Mouse (Mus musculus): ENCODE results near the gene Adora1. TPM values are rescaled to one million over a fixed set of nuclear protein-coding genes. Genes with fewer than 3 reads are reported as not detected.
A peak's percentile ranks its signal among the peaks of the same experiment; 100 is the strongest.

The Adora1 gene
- polyA plus RNA-seq, 1 experiment from 2014 or later: 20.5 TPM

- H3K4me2 ChIP-seq: no peak overlapping the region
- peaks cover 44% of the 10 kb centered on the region for H3K4me1 ChIP-seq (replicated peaks)
- no peaks in the 10 kb centered on the region for H3K36me3 ChIP-seq
- ATAC-seq (replicated peaks; ENCODE audit: insufficient number of reproducible peaks, insufficient read depth, low FRiP score, low read depth): no peak; the same call in 1 of the 2 replicates
- H3K27me3 ChIP-seq: peaks cover 8% of the 10 kb centered on the region; the same call in 1 of the 2 replicates
- 45% methylated on average over 7 of the region's 7 CpGs for WGBS
- no peak overlapping the region for H3K9ac ChIP-seq
- H3K9me3 ChIP-seq (replicated peaks): no peaks in the 10 kb centered on the region
- no peak overlapping the region for H3K4me3 ChIP-seq
- no peak overlapping the region for H3K27ac ChIP-seq
Measured at GRCm38 (mm10) chr1:134213405-134213804, 21.8 kb downstream of the Adora1 start.

GRCm38 (mm10) chr1:134212351-134212750 lies 22.9 kb downstream of the Adora1 start:
- H3K4me2 ChIP-seq: no peak overlapping the region
- H3K4me3 ChIP-seq: no peak overlapping the region
- H3K9me3 ChIP-seq (replicated peaks): no peaks in the 10 kb centered on the region
- no peaks in the 10 kb centered on the region for H3K36me3 ChIP-seq
- 72% methylated on average over 5 of the region's 6 CpGs for WGBS
- peaks cover 8% of the 10 kb centered on the region; the same call in 1 of the 2 replicates for H3K27me3 ChIP-seq
- no peak overlapping the region for H3K27ac ChIP-seq
- H3K4me1 ChIP-seq (replicated peaks): peaks cover 44% of the 10 kb centered on the region
- H3K9ac ChIP-seq: no peak overlapping the region
- ATAC-seq (replicated peaks; ENCODE audit: insufficient number of reproducible peaks, insufficient read depth, low FRiP score, low read depth): no peak

DNA sequence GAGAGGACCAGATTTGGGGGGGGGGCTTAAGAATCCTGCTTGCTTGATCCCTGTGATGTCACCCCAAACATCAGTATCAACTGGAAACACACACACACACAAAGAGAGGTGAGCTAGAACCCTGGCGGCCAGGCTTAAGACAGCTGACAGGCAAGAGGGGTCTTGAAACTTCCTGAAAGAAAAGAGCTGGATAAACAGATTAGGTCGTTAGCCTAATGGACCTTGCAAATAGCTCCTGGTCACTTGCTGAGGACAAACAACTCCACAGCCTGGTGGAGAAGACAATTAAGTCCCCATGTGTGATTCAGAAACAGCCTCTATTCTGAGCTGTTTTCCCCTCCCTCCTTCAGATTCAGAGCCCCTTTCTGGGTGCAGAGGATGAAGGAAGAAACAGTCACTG lies 23.6 kb downstream of the Adora1 start:
- Histone ChIP-seq H3K9me3 (replicated peaks) (no peaks in the 10 kb centered on the region), H3K27ac (no peak overlapping the region), H3K4me1 (replicated peaks) (peaks cover 38% of the 10 kb centered on the region), H3K36me3 (no peaks in the 10 kb centered on the region), H3K9ac (no peak overlapping the region), H3K4me2 (no peak overlapping the region), H3K4me3 (no peak overlapping the region), H3K27me3 (peaks cover 8% of the 10 kb centered on the region; the same call in 1 of the 2 replicates)
- ATAC-seq (replicated peaks; ENCODE audit: insufficient number of reproducible peaks, insufficient read depth, low FRiP score, low read depth): no peak
- WGBS: 31% methylated on average over 2 of the region's 2 CpGs

DNA sequence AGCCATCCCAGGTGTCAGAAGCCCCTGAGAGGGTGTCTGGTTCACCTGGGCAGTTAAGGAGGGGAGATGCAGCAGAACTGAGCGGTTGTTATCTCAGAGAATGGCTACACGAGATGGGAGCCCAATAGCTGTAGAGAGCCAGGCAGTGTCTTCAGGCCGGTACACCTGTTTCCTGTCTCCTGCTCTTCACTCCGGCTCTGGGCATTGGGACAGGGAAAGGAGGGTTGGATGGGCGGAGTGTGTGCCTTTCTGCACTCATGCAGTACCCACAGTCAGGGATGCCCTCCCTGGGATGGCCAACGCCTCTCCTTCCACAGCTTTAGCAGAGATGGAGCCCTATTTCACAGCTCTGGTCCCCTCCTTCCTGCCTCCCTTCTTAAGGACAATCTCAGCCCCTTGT lies 24.2 kb downstream of the Adora1 start:
- ATAC-seq (replicated peaks; ENCODE audit: insufficient number of reproducible peaks, insufficient read depth, low FRiP score, low read depth): no peak
- no peak overlapping the region for H3K4me3 ChIP-seq
- H3K9me3 ChIP-seq (replicated peaks): no peaks in the 10 kb centered on the region
- peaks cover 42% of the 10 kb centered on the region for H3K4me1 ChIP-seq (replicated peaks)
- H3K4me2 ChIP-seq: no peak overlapping the region
- H3K36me3 ChIP-seq: no peaks in the 10 kb centered on the region
- H3K27ac ChIP-seq: no peak overlapping the region
- no peak overlapping the region for H3K9ac ChIP-seq
- WGBS: 53% methylated on average over 6 of the region's 6 CpGs
- peaks cover 8% of the 10 kb centered on the region; the same call in 1 of the 2 replicates for H3K27me3 ChIP-seq

DNA sequence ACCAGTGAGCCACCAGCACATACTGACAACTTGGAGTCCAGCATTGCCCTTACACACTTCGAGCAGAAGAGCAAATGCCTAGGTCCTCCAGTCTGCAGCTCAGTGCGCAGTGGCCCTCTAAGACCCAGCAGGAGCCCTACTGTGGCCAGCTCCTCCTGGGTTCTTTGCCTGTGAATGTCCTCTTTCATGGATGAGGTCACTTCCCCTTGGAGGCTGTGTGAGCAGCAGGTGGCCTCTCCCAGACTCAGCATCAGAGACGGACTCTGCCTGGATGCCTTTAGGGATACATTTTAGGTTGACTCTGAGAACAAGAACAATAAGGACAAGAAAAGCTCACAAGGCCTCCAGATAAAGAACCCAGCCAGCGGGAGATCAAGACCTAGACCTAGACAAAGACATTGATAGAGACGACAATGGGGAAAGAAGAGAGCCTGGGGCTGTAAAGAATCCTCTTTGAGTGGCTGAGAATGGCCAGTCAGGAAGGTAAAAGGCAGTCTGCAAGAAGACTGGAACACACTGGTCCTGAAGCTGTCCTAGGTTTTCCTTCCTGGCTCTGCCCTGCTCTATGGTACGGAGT lies 25.0 kb downstream of the Adora1 start:
- H3K9me3 ChIP-seq (replicated peaks): no peaks in the 10 kb centered on the region
- peaks cover 8% of the 10 kb centered on the region; the same call in 1 of the 2 replicates for H3K27me3 ChIP-seq
- 71% methylated on average over 6 of the region's 6 CpGs for WGBS
- H3K4me3 ChIP-seq: no peak overlapping the region
- H3K36me3 ChIP-seq: no peaks in the 10 kb centered on the region
- H3K27ac ChIP-seq: no peak overlapping the region
- ATAC-seq (replicated peaks; ENCODE audit: insufficient number of reproducible peaks, insufficient read depth, low FRiP score, low read depth): no peak
- no peak overlapping the region for H3K4me2 ChIP-seq
- no peak overlapping the region for H3K9ac ChIP-seq
- H3K4me1 ChIP-seq (replicated peaks): peaks cover 45% of the 10 kb centered on the region

DNA sequence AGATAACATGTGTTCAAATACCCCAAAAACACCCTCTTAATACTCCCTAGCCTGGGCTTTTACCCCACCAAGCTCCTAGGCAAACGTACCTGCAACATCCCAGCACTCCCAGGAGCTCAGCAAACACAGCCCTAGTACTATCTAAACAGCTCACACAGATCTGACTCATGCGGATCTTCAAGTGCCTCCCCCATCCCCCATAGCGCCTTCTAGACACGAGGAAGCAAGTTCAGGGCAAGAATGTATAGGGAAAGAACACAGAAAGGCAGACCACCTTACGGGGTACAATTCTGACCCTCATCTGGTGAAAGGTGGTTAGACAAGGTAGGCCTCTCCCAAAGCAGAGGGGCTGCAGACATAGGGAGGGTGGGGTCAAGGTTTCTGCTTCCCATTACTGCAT lies 29.1 kb downstream of the Adora1 start:
- Histone ChIP-seq H3K27me3 (peaks cover 4% of the 10 kb centered on the region; the same call in 1 of the 2 replicates), H3K9ac (no peak overlapping the region), H3K27ac (no peak overlapping the region), H3K4me3 (no peak overlapping the region), H3K9me3 (replicated peaks) (no peaks in the 10 kb centered on the region), H3K36me3 (peaks cover 6% of the 10 kb centered on the region; the same call in 1 of the 2 replicates), H3K4me1 (replicated peaks) (peaks cover 24% of the 10 kb centered on the region), H3K4me2 (no peak overlapping the region)
- ATAC-seq (replicated peaks; ENCODE audit: insufficient number of reproducible peaks, insufficient read depth, low FRiP score, low read depth): no peak
- WGBS: 34% methylated on average over 5 of the region's 5 CpGs

DNA sequence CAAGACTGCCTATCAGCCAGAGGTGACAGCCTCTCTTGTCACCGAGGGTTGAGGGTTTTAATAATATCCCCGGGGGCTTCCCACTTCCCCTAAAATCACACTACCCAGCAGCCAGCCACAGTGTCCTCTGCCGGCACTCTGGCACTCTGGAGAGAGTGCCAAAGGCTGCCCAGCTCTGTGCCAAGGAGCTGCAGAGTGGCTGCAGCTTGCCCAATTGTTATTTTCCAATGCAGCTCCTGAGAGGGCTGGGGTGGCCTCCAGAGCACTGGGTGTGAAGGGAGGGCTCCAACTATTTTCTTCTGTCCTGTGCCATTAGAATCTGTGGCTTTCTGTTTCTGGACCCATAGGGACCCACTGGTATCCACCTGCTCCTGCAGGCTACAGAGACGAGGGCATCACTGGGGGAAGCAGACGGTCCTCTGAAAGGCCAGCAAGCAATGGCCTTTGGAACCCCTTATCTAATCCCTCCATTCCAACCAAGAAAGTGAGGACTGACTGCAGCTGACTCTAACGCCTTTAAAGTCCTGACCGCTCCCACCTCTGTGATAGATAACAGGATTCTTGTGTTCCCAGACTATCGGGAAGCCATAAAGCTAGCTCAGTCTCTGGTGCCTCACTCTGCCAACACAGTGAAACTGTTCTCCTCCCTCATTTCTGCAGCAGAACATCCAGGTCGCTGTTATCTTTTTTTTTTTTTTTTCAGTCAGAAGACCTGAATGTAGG lies 29.8 kb downstream of the Adora1 start:
- Histone ChIP-seq H3K9me3 (replicated peaks) (no peaks in the 10 kb centered on the region), H3K36me3 (peaks cover 6% of the 10 kb centered on the region; the same call in 1 of the 2 replicates), H3K9ac (no peak overlapping the region), H3K4me1 (replicated peaks) (peaks cover 18% of the 10 kb centered on the region), H3K27me3 (peaks cover 4% of the 10 kb centered on the region; the same call in 1 of the 2 replicates), H3K27ac (peak overlapping the region; percentile 33; the same call in 1 of the 2 replicates), H3K4me3 (no peak overlapping the region), H3K4me2 (no peak overlapping the region)
- WGBS: 16% methylated on average over 9 of the region's 9 CpGs
- no peak for ATAC-seq (replicated peaks; ENCODE audit: insufficient number of reproducible peaks, insufficient read depth, low FRiP score, low read depth)

DNA sequence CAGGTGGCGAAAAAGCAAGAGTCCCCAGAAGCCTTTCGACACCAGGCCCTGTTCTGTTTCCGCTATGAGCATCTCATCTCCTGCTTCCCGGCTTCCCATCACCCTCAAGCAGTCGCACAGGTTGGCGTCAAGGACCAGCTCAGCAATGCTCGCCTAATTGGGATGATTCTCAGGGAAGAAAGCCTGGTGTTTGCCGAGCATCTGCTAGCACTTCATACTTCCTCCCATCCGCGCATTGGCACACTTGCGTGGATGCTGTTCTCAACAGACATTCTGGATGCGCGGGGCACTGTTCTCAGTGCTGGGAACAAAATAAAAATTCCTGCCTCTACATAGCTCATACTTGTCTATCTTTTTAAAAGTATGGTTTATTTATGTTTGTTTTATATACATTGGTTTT lies 31.0 kb downstream of the Adora1 start:
- Histone ChIP-seq H3K9ac (no peak overlapping the region), H3K4me1 (replicated peaks) (peaks cover 18% of the 10 kb centered on the region), H3K9me3 (replicated peaks) (no peaks in the 10 kb centered on the region), H3K4me3 (no peak overlapping the region), H3K36me3 (peaks cover 6% of the 10 kb centered on the region; the same call in 1 of the 2 replicates), H3K27ac (no peak overlapping the region), H3K4me2 (no peak overlapping the region), H3K27me3 (no peaks in the 10 kb centered on the region)
- WGBS: 88% methylated on average over 13 of the region's 13 CpGs
- ATAC-seq (replicated peaks; ENCODE audit: insufficient number of reproducible peaks, insufficient read depth, low FRiP score, low read depth): no peak

GRCm38 (mm10) chr1:134201751-134202420 lies 33.3 kb downstream of the Adora1 start:
- WGBS: 54% methylated on average over 3 of the region's 3 CpGs
- peaks cover 18% of the 10 kb centered on the region for H3K4me1 ChIP-seq (replicated peaks)

GRCm38 (mm10) chr1:134200998-134201686 lies 34.1 kb downstream of the Adora1 start:
- peaks cover 16% of the 10 kb centered on the region for H3K4me1 ChIP-seq (replicated peaks)
- no peak overlapping the region for H3K4me2 ChIP-seq
- no peak overlapping the region for H3K27ac ChIP-seq
- H3K27me3 ChIP-seq: no peaks in the 10 kb centered on the region
- H3K36me3 ChIP-seq: peaks cover 6% of the 10 kb centered on the region; the same call in 1 of the 2 replicates
- H3K9ac ChIP-seq: no peak overlapping the region
- no peaks in the 10 kb centered on the region for H3K9me3 ChIP-seq (replicated peaks)
- 84% methylated on average over 6 of the region's 6 CpGs for WGBS
- no peak for ATAC-seq (replicated peaks; ENCODE audit: insufficient number of reproducible peaks, insufficient read depth, low FRiP score, low read depth)
- no peak overlapping the region for H3K4me3 ChIP-seq

More at GRCm38 (mm10) chr1:134201751-134202420, 33.3 kb downstream of the Adora1 start:
- Histone ChIP-seq H3K27me3 (no peaks in the 10 kb centered on the region), H3K9ac (no peak overlapping the region), H3K9me3 (replicated peaks) (no peaks in the 10 kb centered on the region), H3K4me2 (no peak overlapping the region), H3K36me3 (peaks cover 6% of the 10 kb centered on the region; the same call in 1 of the 2 replicates), H3K4me3 (no peak overlapping the region), H3K27ac (no peak overlapping the region)
- no peak for ATAC-seq (replicated peaks; ENCODE audit: insufficient number of reproducible peaks, insufficient read depth, low FRiP score, low read depth)

DNA sequence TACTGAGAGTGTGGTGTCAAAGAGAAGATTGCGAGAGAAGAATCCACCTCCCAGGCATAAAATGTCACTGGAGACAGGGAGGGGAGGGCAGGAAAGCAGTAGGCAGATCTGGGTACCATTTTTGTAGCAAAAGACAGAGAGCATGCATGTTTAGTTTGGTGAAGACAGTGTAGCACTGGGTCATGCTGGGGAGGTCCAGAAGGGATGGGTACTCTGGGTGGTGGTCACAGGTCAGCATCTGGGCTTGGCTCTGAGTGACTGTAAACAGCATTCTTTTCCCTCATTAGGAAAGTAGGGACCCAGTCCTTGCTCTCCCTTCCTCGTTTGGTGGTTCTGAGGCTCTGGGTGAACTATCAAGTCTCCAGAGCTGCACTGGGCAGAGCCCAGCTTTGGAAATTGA lies 34.8 kb downstream of the Adora1 start:
- no peak overlapping the region for H3K4me3 ChIP-seq
- peaks cover 6% of the 10 kb centered on the region; the same call in 1 of the 2 replicates for H3K36me3 ChIP-seq
- ATAC-seq (replicated peaks; ENCODE audit: insufficient number of reproducible peaks, insufficient read depth, low FRiP score, low read depth): no peak
- H3K9me3 ChIP-seq (replicated peaks): no peaks in the 10 kb centered on the region
- H3K4me1 ChIP-seq (replicated peaks): peaks cover 16% of the 10 kb centered on the region
- no peak overlapping the region for H3K4me2 ChIP-seq
- 63% methylated on average over 2 of the region's 2 CpGs for WGBS
- H3K27ac ChIP-seq: no peak overlapping the region
- no peaks in the 10 kb centered on the region for H3K27me3 ChIP-seq
- no peak overlapping the region for H3K9ac ChIP-seq

Data from heart, embryonic 15.5 days (tissue).